ENCODE assay signal across 19 mouse cellular contexts in the genomic region with DNA sequence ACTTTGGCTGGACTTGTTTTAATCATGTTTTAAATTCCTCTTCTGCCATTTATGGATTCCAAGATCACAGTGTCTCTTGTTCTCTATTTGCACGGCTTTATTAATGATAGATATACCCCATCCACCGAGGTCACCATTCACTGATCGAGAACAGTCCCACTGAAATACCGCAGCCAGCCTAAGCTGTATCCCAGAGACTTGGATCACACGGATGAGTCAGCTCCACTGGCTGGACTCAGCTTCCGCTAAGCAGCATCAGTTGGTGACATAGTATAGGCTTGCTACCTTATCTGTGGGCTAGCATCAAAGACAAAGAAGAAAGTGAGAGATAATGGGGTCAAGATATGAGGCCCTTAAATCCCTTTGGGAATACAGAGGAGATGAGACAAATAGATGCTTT.
DNase-seq lines count a peak whose midpoint lies in the region; ATAC-seq and TF ChIP-seq lines count a peak whose summit lies in the region.
"Had no signal": no experiment of that assay in that cellular context is flagged by ENCODE, and none has a peak within 500 bp of the region (broad histone marks: within the 10 kb centered on the region; RNA-seq: fewer than 3 reads in every experiment).

No protein-coding gene starts in this region.

- no peaks in the 10 kb centered on the region for H3K27me3 ChIP-seq in heart, adult 2 months (ENCODE audit: control insufficient read depth, insufficient read depth, low read length)
- no peaks in the 10 kb centered on the region for H3K27me3 ChIP-seq in heart, embryonic 12.5 days (replicated peaks)
- no peaks in the 10 kb centered on the region for H3K27me3 ChIP-seq in midbrain, embryonic 11.5 days (ENCODE audit: control insufficient read depth, insufficient read depth, low read length)
- H3K27me3 ChIP-seq in midbrain, postnatal 0 days (ENCODE audit: insufficient read depth, low read length) = no peaks in the 10 kb centered on the region
- H3K27me3 ChIP-seq: forebrain, embryonic 15.5 days; hindbrain, embryonic 12.5 days; neural tube, embryonic 12.5 days had no signal

- no peak for ATAC-seq in heart, embryonic 12.5 days (ENCODE audit: insufficient number of reproducible peaks, low FRiP score)
- ATAC-seq in midbrain, embryonic 11.5 days (ENCODE audit: low FRiP score) = no peak
- no peak for ATAC-seq in midbrain, postnatal 0 days (ENCODE audit: low FRiP score)
- ATAC-seq in megakaryocyte, adult 5-6 weeks (ENCODE audit: poor library complexity, severe bottlenecking) = no peak
- ATAC-seq: activated CD4-positive, CD25-positive, alpha-beta regulatory T cell, adult 4 months; CD4-positive, CD25-positive, alpha-beta regulatory T cell, adult 4 months; liver, postnatal 0 days had no signal

- no peak overlapping the region for H3K9ac ChIP-seq in heart, adult 2 months (ENCODE audit: low read depth, low read length)
- no peak overlapping the region for H3K9ac ChIP-seq in heart, embryonic 12.5 days
- no peak overlapping the region for H3K9ac ChIP-seq in midbrain, embryonic 11.5 days (ENCODE audit: low read length)
- no peak overlapping the region for H3K9ac ChIP-seq in midbrain, postnatal 0 days (replicated peaks; ENCODE audit: low read length, poor library complexity, severe bottlenecking)
- H3K9ac ChIP-seq: forebrain, embryonic 15.5 days; hindbrain, embryonic 12.5 days; liver, postnatal 0 days; neural tube, embryonic 12.5 days had no signal

- 38% methylated on average over 6 of the region's 6 CpGs for WGBS in heart, adult 2 months
- 50% methylated on average over 6 of the region's 6 CpGs for WGBS in heart, embryonic 12.5 days
- 66% methylated on average over 6 of the region's 6 CpGs for WGBS in midbrain, embryonic 11.5 days
- WGBS in midbrain, postnatal 0 days = 43% methylated on average over 6 of the region's 6 CpGs

- no peaks in the 10 kb centered on the region for H3K9me3 ChIP-seq in heart, embryonic 12.5 days (replicated peaks)
- no peaks in the 10 kb centered on the region for H3K9me3 ChIP-seq in midbrain, embryonic 11.5 days (ENCODE audit: control insufficient read depth, low read length)
- no peaks in the 10 kb centered on the region for H3K9me3 ChIP-seq in midbrain, postnatal 0 days (ENCODE audit: low read length)
- H3K9me3 ChIP-seq: forebrain, embryonic 15.5 days; hindbrain, embryonic 12.5 days; neural tube, embryonic 12.5 days had no signal

- H3K4me1 ChIP-seq in heart, adult 2 months (ENCODE audit: control insufficient read depth, insufficient read depth, low read length) = peaks cover 4% of the 10 kb centered on the region
- peaks cover 24% of the 10 kb centered on the region for H3K4me1 ChIP-seq in heart, embryonic 12.5 days (replicated peaks)
- no peaks in the 10 kb centered on the region for H3K4me1 ChIP-seq in midbrain, embryonic 11.5 days (ENCODE audit: control insufficient read depth, insufficient read depth, low read length)
- no peaks in the 10 kb centered on the region for H3K4me1 ChIP-seq in midbrain, postnatal 0 days (ENCODE audit: insufficient read depth, low read length)

- TF ChIP-seq CTCF in heart, adult 2 months (IDR thresholded peaks at IDR 0.05) = no peak
- no peak for TF ChIP-seq CTCF in midbrain, postnatal 0 days (IDR thresholded peaks at IDR 0.05)

- peak overlapping the region; percentile 4; the same call in 1 of the 2 replicates for H3K27ac ChIP-seq in heart, adult 2 months
- H3K27ac ChIP-seq in heart, embryonic 12.5 days (ENCODE audit: poor library complexity, severe bottlenecking) = no peak overlapping the region
- H3K27ac ChIP-seq in midbrain, embryonic 11.5 days (ENCODE audit: low read depth, low read length) = no peak overlapping the region
- no peak overlapping the region for H3K27ac ChIP-seq in midbrain, postnatal 0 days (ENCODE audit: low read depth, low read length)
- H3K27ac ChIP-seq: forebrain, embryonic 15.5 days; hindbrain, embryonic 12.5 days; layer of hippocampus, adult 2 months; neural tube, embryonic 12.5 days had no signal

- TF ChIP-seq POLR2A in heart, adult 2 months (IDR thresholded peaks at IDR 0.05; ENCODE audit: insufficient read depth, low read depth, low read length) = no peak

- no peak overlapping the region for H3K4me3 ChIP-seq in heart, adult 2 months
- H3K4me3 ChIP-seq in heart, embryonic 12.5 days = no peak overlapping the region
- no peak overlapping the region for H3K4me3 ChIP-seq in midbrain, embryonic 11.5 days (ENCODE audit: low read depth, low read length)
- H3K4me3 ChIP-seq in midbrain, postnatal 0 days (ENCODE audit: low read depth, low read length) = no peak overlapping the region
- H3K4me3 ChIP-seq: forebrain, embryonic 15.5 days; hindbrain, embryonic 12.5 days; layer of hippocampus, adult 2 months; neural tube, embryonic 12.5 days had no signal

- peak; percentile 41 for DNase-seq in adrenal gland, adult 2 months
- no peak for DNase-seq in adrenal gland, adult 8-10 months
- DNase-seq in heart, adult 2 months = no peak
- peak; percentile 84 for DNase-seq in midbrain, embryonic 11.5 days (ENCODE audit: low spot score, missing footprints)
- no peak for DNase-seq in midbrain, postnatal 0 days (ENCODE audit: low spot score)
- DNase-seq in liver = no peak
- DNase-seq: kidney, adult 18-20 months; layer of hippocampus, postnatal 36 days; liver, postnatal 0 days; lung, postnatal 10 days; thymus, postnatal 36 days had no signal

- no peak for TF ChIP-seq EP300 in heart, adult 2 months (IDR thresholded peaks at IDR 0.05; ENCODE audit: insufficient read depth, low read depth, low read length)

- H3K36me3 ChIP-seq in heart, adult 2 months (ENCODE audit: control insufficient read depth, insufficient read depth, low read length) = peaks cover 3% of the 10 kb centered on the region
- H3K36me3 ChIP-seq in heart, embryonic 12.5 days = no peaks in the 10 kb centered on the region
- no peaks in the 10 kb centered on the region for H3K36me3 ChIP-seq in midbrain, embryonic 11.5 days (ENCODE audit: control insufficient read depth, insufficient read depth, low read length)
- no peaks in the 10 kb centered on the region for H3K36me3 ChIP-seq in midbrain, postnatal 0 days (ENCODE audit: insufficient read depth, low read length)
- H3K36me3 ChIP-seq: forebrain, embryonic 15.5 days; hindbrain, embryonic 12.5 days; neural tube, embryonic 12.5 days had no signal

- no peaks in the 10 kb centered on the region for H3K79me2 ChIP-seq in heart, adult 2 months (replicated peaks; ENCODE audit: control insufficient read depth, insufficient read depth, low read length)

- intact Hi-C loops in heart, adult 2 months (cut with DNase I) = no loop called here

- no peak overlapping the region for H3K4me2 ChIP-seq in heart, embryonic 12.5 days
- H3K4me2 ChIP-seq in midbrain, embryonic 11.5 days = no peak overlapping the region
- H3K4me2 ChIP-seq in midbrain, postnatal 0 days (ENCODE audit: low read depth, low read length, poor library complexity, severe bottlenecking) = no peak overlapping the region
- H3K4me2 ChIP-seq: forebrain, embryonic 15.5 days; hindbrain, embryonic 12.5 days; neural tube, embryonic 12.5 days had no signal

Comparison
In these comparisons a context has a peak if more than half of its experiments do, and no peak if none do; other contexts are left out.
1. DNase-seq: peak in adrenal gland, adult 2 months (single experiment) and midbrain, embryonic 11.5 days (single experiment); none in adrenal gland, adult 8-10 months (single experiment), heart, adult 2 months (0 of 2), midbrain, postnatal 0 days (single experiment) and liver (single experiment).